Mouse (Mus musculus): ENCODE data around the gene 1700024G13Rik.

1700024G13Rik gene

GRCm38 (mm10) chr14:32388196-32388595, at the start of gene 1700024G13Rik:
Gene 1700024G13Rik (minus strand): TSS chr14:32388391.
- no peak for TF ChIP-seq GATA4 (IDR thresholded peaks at IDR 0.05; ENCODE audit: insufficient replicate concordance, low read length)

- no peak for TF ChIP-seq GATA4 (IDR thresholded peaks at IDR 0.05; ENCODE audit: insufficient replicate concordance, low read length)
Measured at GRCm38 (mm10) chr14:32437352-32437793, 49.2 kb upstream of the 1700024G13Rik start.

GRCm38 (mm10) chr14:32429030-32429602, 40.9 kb upstream of the 1700024G13Rik start:
- no peak for TF ChIP-seq GATA4 (IDR thresholded peaks at IDR 0.05; ENCODE audit: insufficient replicate concordance, low read length)

GRCm38 (mm10) chr14:32423946-32424345, 35.8 kb upstream of the 1700024G13Rik start:
- TF ChIP-seq GATA4 (IDR thresholded peaks at IDR 0.05; ENCODE audit: insufficient replicate concordance, low read length), result no peak

GRCm38 (mm10) chr14:32418747-32419146, 30.6 kb upstream of the 1700024G13Rik start:
- TF ChIP-seq GATA4 (IDR thresholded peaks at IDR 0.05; ENCODE audit: insufficient replicate concordance, low read length), result no peak

GRCm38 (mm10) chr14:32412075-32412474, 23.9 kb upstream of the 1700024G13Rik start:
- TF ChIP-seq GATA4 (IDR thresholded peaks at IDR 0.05; ENCODE audit: insufficient replicate concordance, low read length), result no peak

- TF ChIP-seq GATA4 (IDR thresholded peaks at IDR 0.05; ENCODE audit: insufficient replicate concordance, low read length), result no peak
Measured at GRCm38 (mm10) chr14:32410084-32410483, 21.9 kb upstream of the 1700024G13Rik start.

- no peak for TF ChIP-seq GATA4 (IDR thresholded peaks at IDR 0.05; ENCODE audit: insufficient replicate concordance, low read length)
Measured at GRCm38 (mm10) chr14:32381619-32382018, 6.6 kb downstream of the 1700024G13Rik start.

- TF ChIP-seq GATA4 (IDR thresholded peaks at IDR 0.05; ENCODE audit: insufficient replicate concordance, low read length), result no peak
Measured at GRCm38 (mm10) chr14:32381066-32381465, 7.1 kb downstream of the 1700024G13Rik start.

GRCm38 (mm10) chr14:32380099-32380480, 8.1 kb downstream of the 1700024G13Rik start:
- TF ChIP-seq GATA4 (IDR thresholded peaks at IDR 0.05; ENCODE audit: insufficient replicate concordance, low read length), result no peak

- TF ChIP-seq GATA4 (IDR thresholded peaks at IDR 0.05; ENCODE audit: insufficient replicate concordance, low read length), result no peak
Measured at GRCm38 (mm10) chr14:32379395-32380098, 8.6 kb downstream of the 1700024G13Rik start.

- no peak for TF ChIP-seq GATA4 (IDR thresholded peaks at IDR 0.05; ENCODE audit: insufficient replicate concordance, low read length)
Measured at GRCm38 (mm10) chr14:32372510-32372909, 15.7 kb downstream of the 1700024G13Rik start.

GRCm38 (mm10) chr14:32369756-32370155, 18.4 kb downstream of the 1700024G13Rik start:
- TF ChIP-seq GATA4 (IDR thresholded peaks at IDR 0.05; ENCODE audit: insufficient replicate concordance, low read length), result no peak

- no peak for TF ChIP-seq GATA4 (IDR thresholded peaks at IDR 0.05; ENCODE audit: insufficient replicate concordance, low read length)
Measured at GRCm38 (mm10) chr14:32364359-32364758, 23.8 kb downstream of the 1700024G13Rik start.

- no peak for TF ChIP-seq GATA4 (IDR thresholded peaks at IDR 0.05; ENCODE audit: insufficient replicate concordance, low read length)
Measured at GRCm38 (mm10) chr14:32347307-32347706, 40.9 kb downstream of the 1700024G13Rik start.

GRCm38 (mm10) chr14:32344694-32345093, 43.5 kb downstream of the 1700024G13Rik start:
- TF ChIP-seq GATA4 (IDR thresholded peaks at IDR 0.05; ENCODE audit: insufficient replicate concordance, low read length), result no peak

- TF ChIP-seq GATA4 (IDR thresholded peaks at IDR 0.05; ENCODE audit: insufficient replicate concordance, low read length), result no peak
Measured at GRCm38 (mm10) chr14:32344176-32344575, 44.0 kb downstream of the 1700024G13Rik start.
